Mouse (Mus musculus) cortical plate, adult 2 months (tissue): ENCODE data around the gene Setd3. TPM values are rescaled to one million over a fixed set of nuclear protein-coding genes. Genes with fewer than 3 reads are reported as not detected.

Experiments used
- H3K27ac ChIP-seq: fragments of 200-500 bp; 2 replicates; pipeline ENCODE4 v1.5.1; 2012; ENCODE audit warnings: low read length, control low read depth, inconsistent platforms; ENCODE audit not compliant: insufficient read depth
- H3K4me1 ChIP-seq: fragments of 200-500 bp; 2 replicates; pipeline ENCODE4 v1.6.1; 2011; ENCODE audit warnings: low read length; ENCODE audit not compliant: control insufficient read depth, insufficient read depth
- H3K4me3 ChIP-seq: fragments of 200-500 bp; 2 replicates; pipeline ENCODE4 v1.5.1; 2011; ENCODE audit warnings: mild to moderate bottlenecking, low read length, control low read depth; ENCODE audit not compliant: insufficient read depth
- CTCF ChIP-seq: fragments of 200-500 bp; IDR thresholded peaks from 2 replicates; pipeline ENCODE4 v1.5.1; 2011; ENCODE audit warnings: mild to moderate bottlenecking, control low read depth, low read length; ENCODE audit not compliant: insufficient read depth; ENCODE audit errors: extremely low read depth
- POLR2A ChIP-seq: fragments of 200-500 bp; IDR thresholded peaks from 2 replicates; pipeline ENCODE4 v1.6.1; 2011; ENCODE audit warnings: mild to moderate bottlenecking, low read length, control low read depth; ENCODE audit not compliant: insufficient read depth; ENCODE audit errors: extremely low read depth
- polyA plus RNA-seq: library from polyadenylated mRNA; depleted of rRNA; stranded (reverse); fragments of >200 nt; gene quantifications from 2 replicates; pipeline ENCODE4 v1.2.3, GENCODE M21; 2012

The Setd3 gene
- polyA plus RNA-seq, 1 experiment, result 107 TPM

- Histone ChIP-seq H3K4me1 (no peaks in the 10 kb centered on the region), H3K4me3 (no peak overlapping the region)
- TF ChIP-seq POLR2A (no peak), CTCF (0 out of 2 replicates have a peak, but pooled peaks have one; percentile 7)
Measured at GRCm38 (mm10) chr12:108149764-108150163, 29.4 kb downstream of the Setd3 start.

DNA sequence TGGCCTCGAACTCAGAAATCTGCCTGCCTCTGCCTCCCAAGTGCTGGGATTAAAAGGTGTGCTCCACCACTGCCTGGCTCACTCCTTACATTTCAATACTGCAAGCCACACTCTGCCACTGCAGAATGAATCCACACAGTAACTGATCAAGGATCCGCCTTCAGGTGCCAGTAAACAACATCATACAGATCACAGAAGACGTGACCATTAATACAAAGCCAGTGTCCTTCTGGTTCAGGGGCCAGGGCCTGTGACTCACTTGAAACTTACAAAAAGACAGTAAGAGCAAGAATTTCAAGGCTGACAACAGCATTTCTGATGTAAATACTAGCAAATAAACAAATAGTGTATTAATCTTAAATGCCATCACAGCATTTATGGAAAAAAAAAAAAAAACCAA lies 33.9 kb downstream of the Setd3 start:
- no peak for TF ChIP-seq CTCF
- H3K4me3 ChIP-seq, result no peak overlapping the region
- H3K4me1 ChIP-seq, result no peaks in the 10 kb centered on the region
- H3K27ac ChIP-seq, result no peak overlapping the region

More at GRCm38 (mm10) chr12:108149764-108150163, 29.4 kb downstream of the Setd3 start:
- H3K27ac ChIP-seq, result no peak overlapping the region

GRCm38 (mm10) chr12:108143624-108144498 lies 35.3 kb downstream of the Setd3 start:
- no peaks in the 10 kb centered on the region for H3K4me1 ChIP-seq
- H3K27ac ChIP-seq, result no peak overlapping the region
- TF ChIP-seq POLR2A, result no peak
- no peak for TF ChIP-seq CTCF
- H3K4me3 ChIP-seq, result no peak overlapping the region

DNA sequence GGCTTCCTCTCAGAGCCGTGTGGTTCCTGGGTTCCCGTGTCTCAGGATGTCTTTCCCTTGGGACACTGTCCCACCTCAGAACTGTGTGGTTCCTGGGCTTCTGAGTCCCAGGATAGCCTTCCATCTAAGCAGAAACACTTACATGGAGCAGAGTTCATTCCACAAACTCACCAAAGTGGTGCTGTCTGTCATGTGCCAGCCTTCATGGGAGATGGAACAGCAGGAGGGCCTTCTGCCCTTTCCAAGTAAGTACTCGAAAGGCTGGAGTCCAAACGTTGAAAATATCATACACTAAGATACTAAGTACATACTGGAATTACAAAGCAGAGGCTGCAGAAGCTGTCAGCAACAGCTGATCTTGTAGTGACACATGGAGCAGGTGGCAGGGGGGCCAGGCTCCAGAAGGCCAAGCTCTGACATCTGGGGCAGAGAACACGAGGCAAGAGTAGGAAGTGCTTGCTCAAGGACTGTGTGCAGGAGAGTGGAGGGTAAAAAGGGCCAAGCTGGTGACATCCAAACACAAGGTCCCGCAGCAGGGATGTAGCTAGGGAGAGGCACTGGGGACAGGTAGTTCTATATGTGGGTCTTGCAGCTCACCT lies 43.4 kb downstream of the Setd3 start:
- H3K27ac ChIP-seq, result no peak overlapping the region
- H3K4me1 ChIP-seq, result peaks cover 6% of the 10 kb centered on the region
- H3K4me3 ChIP-seq, result no peak overlapping the region
- TF ChIP-seq POLR2A, result no peak
- no peak for TF ChIP-seq CTCF

- TF ChIP-seq CTCF, result no peak
- TF ChIP-seq POLR2A, result no peak
- no peak overlapping the region for H3K27ac ChIP-seq
- H3K4me3 ChIP-seq, result no peak overlapping the region
- H3K4me1 ChIP-seq, result peaks cover 6% of the 10 kb centered on the region
Measured at GRCm38 (mm10) chr12:108133181-108133580, 45.9 kb downstream of the Setd3 start.

DNA sequence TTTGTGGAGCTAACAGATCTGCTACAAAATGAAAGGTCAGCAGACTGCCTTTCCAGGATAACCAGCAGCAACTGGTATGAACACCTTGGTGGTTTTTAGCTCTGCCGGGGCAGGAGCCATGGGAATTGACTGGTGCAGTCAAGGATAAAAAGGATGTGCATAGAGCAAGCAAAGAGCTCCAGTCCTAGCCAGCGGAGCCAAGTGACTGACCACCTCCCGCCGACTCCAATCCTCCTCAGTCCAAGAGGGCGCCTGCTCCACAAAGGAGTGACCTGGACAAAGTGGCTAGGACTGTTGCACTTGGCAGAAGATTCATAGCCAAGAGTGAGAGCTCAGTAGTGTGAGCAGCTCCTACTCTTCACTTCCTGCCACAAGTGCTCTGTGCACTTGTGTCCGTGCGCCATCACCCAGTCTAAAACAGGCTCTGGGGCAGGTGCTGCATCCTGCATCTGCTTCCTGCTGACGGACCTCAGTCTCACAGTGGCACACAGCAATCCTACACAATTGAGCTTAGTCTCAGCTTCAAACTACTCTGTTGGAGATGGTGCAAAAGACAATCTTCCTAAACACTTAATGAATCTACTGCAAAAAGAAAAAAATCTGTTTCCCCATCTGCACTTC lies 46.6 kb downstream of the Setd3 start:
- Histone ChIP-seq H3K27ac (0 out of 2 replicates have a peak overlapping the region, but pooled peaks have one; percentile 3), H3K4me3 (no peak overlapping the region), H3K4me1 (peaks cover 6% of the 10 kb centered on the region)
- TF ChIP-seq CTCF (no peak), POLR2A (no peak)

DNA sequence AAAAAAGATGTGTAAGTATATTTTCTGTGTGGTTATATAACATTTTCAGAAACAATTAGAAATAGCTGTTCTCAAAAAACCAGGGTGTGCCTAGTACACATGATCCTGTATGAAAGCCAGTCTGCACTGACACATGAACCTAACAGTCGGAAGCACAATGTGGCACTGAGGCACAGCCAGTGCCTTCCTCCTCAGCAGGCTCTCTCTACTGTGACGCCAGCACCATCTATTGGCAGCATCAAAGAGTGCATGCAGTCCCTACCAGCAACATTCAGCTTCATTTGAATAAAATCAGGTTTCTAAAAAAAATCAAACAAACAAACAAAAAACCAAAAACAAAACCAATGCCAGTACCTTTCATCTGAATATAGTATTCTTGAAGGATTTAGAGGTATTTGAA lies 57.8 kb downstream of the Setd3 start:
- H3K27ac ChIP-seq, result no peak overlapping the region
- H3K4me3 ChIP-seq, result no peak overlapping the region
- no peaks in the 10 kb centered on the region for H3K4me1 ChIP-seq
- TF ChIP-seq CTCF (peak; percentile 99), POLR2A (no peak)

DNA sequence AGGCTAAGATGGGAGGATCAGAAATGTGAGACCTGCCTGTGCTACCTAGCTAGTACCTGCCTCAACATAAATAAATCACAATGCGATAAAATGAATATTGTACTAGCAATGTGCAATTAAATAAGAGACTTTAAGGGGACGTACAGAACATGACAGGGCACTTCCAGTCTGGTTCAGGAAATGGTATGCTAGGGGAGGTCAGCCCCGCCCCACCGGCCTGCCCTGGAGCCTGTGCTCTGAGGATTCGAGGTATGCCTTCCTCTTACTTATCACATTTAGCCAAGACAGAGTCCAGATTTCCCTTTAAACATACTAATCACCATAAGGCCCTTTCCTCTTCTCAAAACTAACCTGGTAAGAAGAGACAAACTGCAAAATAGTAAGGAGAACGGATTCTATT lies 58.7 kb downstream of the Setd3 start:
- TF ChIP-seq POLR2A (no peak), CTCF (no peak)
- Histone ChIP-seq H3K27ac (no peak overlapping the region), H3K4me3 (no peak overlapping the region), H3K4me1 (no peaks in the 10 kb centered on the region)

GRCm38 (mm10) chr12:108119930-108120329 lies 59.2 kb downstream of the Setd3 start:
- Histone ChIP-seq H3K4me1 (no peaks in the 10 kb centered on the region), H3K27ac (no peak overlapping the region), H3K4me3 (no peak overlapping the region)
- TF ChIP-seq POLR2A (no peak), CTCF (no peak)
